In genomic region chr8:12607223-12607622, GRCm38 (mm10) we compare ENCODE assay signal across 9 mouse cellular contexts. TPM values are rescaled to one million over a fixed set of nuclear protein-coding genes. Genes with fewer than 3 reads are reported as not detected.
A peak's percentile ranks its signal among the peaks of the same experiment; 100 is the strongest.
DNase-seq lines count a peak whose midpoint lies in the region; ATAC-seq and TF ChIP-seq lines count a peak whose summit lies in the region.
"Had no signal": no experiment of that assay in that cellular context is flagged by ENCODE, and none has a peak within 500 bp of the region (broad histone marks: within the 10 kb centered on the region; RNA-seq: fewer than 3 reads in every experiment).

No protein-coding gene starts in this region.

- no peaks in the 10 kb centered on the region for H3K4me1 ChIP-seq in cortical plate, adult 2 months (ENCODE audit: control insufficient read depth, insufficient read depth, low read length)
- no peaks in the 10 kb centered on the region for H3K4me1 ChIP-seq in limb, embryonic 11.5 days (ENCODE audit: control insufficient read depth, insufficient read depth, low read length)
- peaks cover 5% of the 10 kb centered on the region; the same call in 1 of the 2 replicates for H3K4me1 ChIP-seq in midbrain, postnatal 0 days (ENCODE audit: insufficient read depth, low read length)

- TF ChIP-seq POLR2A in cortical plate, adult 2 months (IDR thresholded peaks at IDR 0.05; ENCODE audit: extremely low read depth, insufficient read depth, low read length): no peak

- H3K9ac ChIP-seq in limb, embryonic 11.5 days (ENCODE audit: low read length): no peak overlapping the region
- no peak overlapping the region for H3K9ac ChIP-seq in midbrain, postnatal 0 days (replicated peaks; ENCODE audit: low read length, poor library complexity, severe bottlenecking)
- H3K9ac ChIP-seq: stomach, embryonic 15.5 days had no signal

- no peaks in the 10 kb centered on the region for H3K9me3 ChIP-seq in limb, embryonic 11.5 days (ENCODE audit: control insufficient read depth, low read length)
- H3K9me3 ChIP-seq in midbrain, postnatal 0 days (ENCODE audit: low read length): no peaks in the 10 kb centered on the region
- H3K9me3 ChIP-seq: stomach, embryonic 15.5 days had no signal

- H3K27me3 ChIP-seq in limb, embryonic 11.5 days (ENCODE audit: control insufficient read depth, insufficient read depth, low read length): no peaks in the 10 kb centered on the region
- 0 out of 2 replicates have a peak, but pooled peaks cover 3% of the 10 kb centered on the region for H3K27me3 ChIP-seq in midbrain, postnatal 0 days (ENCODE audit: insufficient read depth, low read length)

- 22% methylated on average over 6 of the region's 6 CpGs for WGBS in limb, embryonic 11.5 days
- WGBS in midbrain, postnatal 0 days: 35% methylated on average over 6 of the region's 6 CpGs

- TF ChIP-seq CTCF in cortical plate, adult 2 months (IDR thresholded peaks at IDR 0.05; ENCODE audit: extremely low read depth, insufficient read depth, low read length): peak; percentile 100
- TF ChIP-seq CTCF in midbrain, postnatal 0 days (IDR thresholded peaks at IDR 0.05): peak; percentile 95

- H3K27ac ChIP-seq in cortical plate, adult 2 months (ENCODE audit: insufficient read depth, low read length): no peak overlapping the region
- no peak overlapping the region for H3K27ac ChIP-seq in limb, embryonic 11.5 days (replicated peaks; ENCODE audit: low read depth, low read length)
- H3K27ac ChIP-seq in midbrain, postnatal 0 days (ENCODE audit: low read depth, low read length): no peak overlapping the region
- H3K27ac ChIP-seq: stomach, embryonic 15.5 days had no signal

- 0 out of 2 replicates have a peak, but pooled peaks have one; percentile 39 for ATAC-seq in limb, embryonic 11.5 days (ENCODE audit: insufficient number of reproducible peaks, low FRiP score, low TSS enrichment, low read depth)
- 0 out of 2 replicates have a peak, but pooled peaks have one; percentile 41 for ATAC-seq in midbrain, postnatal 0 days (ENCODE audit: low FRiP score)

- DNase-seq in 3T3-L1 (ENCODE audit: low read depth, low spot score): peak; percentile 85
- DNase-seq in adipocyte (ENCODE audit: low spot score): peak; percentile 68
- DNase-seq in gastrocnemius, postnatal 14 days: peak; percentile 49
- peak; percentile 91 for DNase-seq in kidney, adult 9 months
- peak; percentile 91 for DNase-seq in limb, embryonic 11.5 days (ENCODE audit: low spot score)
- DNase-seq in midbrain, postnatal 0 days (ENCODE audit: low spot score): peak; percentile 77
- peak; percentile 35 to 62 for DNase-seq in spleen, postnatal 14 days (ENCODE audit: low spot score in 2 of 2)

- no peak overlapping the region for H3K4me2 ChIP-seq in limb, embryonic 11.5 days (ENCODE audit: low read depth, severe bottlenecking)
- no peak overlapping the region for H3K4me2 ChIP-seq in midbrain, postnatal 0 days (ENCODE audit: low read depth, low read length, poor library complexity, severe bottlenecking)
- H3K4me2 ChIP-seq: stomach, embryonic 15.5 days had no signal

- intact Hi-C loops in gastrocnemius, postnatal 14 days (cut with DNase I; ENCODE audit: low total_unique reads): loop anchor here (5.0 to 10.0 kb wide), 2 partner anchors 70 to 652 kb away; no protein-coding TSS in a partner anchor

- no peak overlapping the region for H3K4me3 ChIP-seq in cortical plate, adult 2 months (ENCODE audit: insufficient read depth, low read length)
- H3K4me3 ChIP-seq in limb, embryonic 11.5 days (ENCODE audit: low read depth, low read length): no peak overlapping the region
- no peak overlapping the region for H3K4me3 ChIP-seq in midbrain, postnatal 0 days (ENCODE audit: low read depth, low read length)
- H3K4me3 ChIP-seq: stomach, embryonic 15.5 days had no signal

- H3K36me3 ChIP-seq in limb, embryonic 11.5 days (ENCODE audit: control insufficient read depth, insufficient read depth, low read length): no peaks in the 10 kb centered on the region
- H3K36me3 ChIP-seq in midbrain, postnatal 0 days (ENCODE audit: insufficient read depth, low read length): no peaks in the 10 kb centered on the region
- H3K36me3 ChIP-seq: stomach, embryonic 15.5 days had no signal

RNA-seq across cellular contexts. Expression of gene Spaca7, which starts 34.4 kb away (rescaled TPM):
- polyA plus RNA-seq in cortical plate, adult 2 months (2012; rRNA removed): not detected in 2 replicates
- total RNA-seq in gastrocnemius, postnatal 14 days (2021): not detected
- not detected in 2 replicates for polyA plus RNA-seq in limb, embryonic 11.5 days (2014; fragmentation: Nextera tagmentation; extraction: Ambion mirVana)
- total RNA-seq in midbrain, postnatal 0 days (2014; rRNA removed): not detected in 2 replicates
- not detected in 2 replicates for polyA plus RNA-seq in midbrain, postnatal 0 days (2015; fragmentation: Nextera tagmentation; extraction: Ambion mirVana)
- polyA plus RNA-seq: stomach, embryonic 15.5 days had no signal
